Mouse (Mus musculus): Measurements from ENCODE around the gene Hectd1. TPM values are rescaled to one million over a fixed set of nuclear protein-coding genes. Genes with fewer than 3 reads are reported as not detected.

The Hectd1 gene
- polyA plus RNA-seq (2015; fragmentation: Nextera tagmentation; extraction: Ambion mirVana): 37.0 and 37.2 TPM in 2 replicates

DNA sequence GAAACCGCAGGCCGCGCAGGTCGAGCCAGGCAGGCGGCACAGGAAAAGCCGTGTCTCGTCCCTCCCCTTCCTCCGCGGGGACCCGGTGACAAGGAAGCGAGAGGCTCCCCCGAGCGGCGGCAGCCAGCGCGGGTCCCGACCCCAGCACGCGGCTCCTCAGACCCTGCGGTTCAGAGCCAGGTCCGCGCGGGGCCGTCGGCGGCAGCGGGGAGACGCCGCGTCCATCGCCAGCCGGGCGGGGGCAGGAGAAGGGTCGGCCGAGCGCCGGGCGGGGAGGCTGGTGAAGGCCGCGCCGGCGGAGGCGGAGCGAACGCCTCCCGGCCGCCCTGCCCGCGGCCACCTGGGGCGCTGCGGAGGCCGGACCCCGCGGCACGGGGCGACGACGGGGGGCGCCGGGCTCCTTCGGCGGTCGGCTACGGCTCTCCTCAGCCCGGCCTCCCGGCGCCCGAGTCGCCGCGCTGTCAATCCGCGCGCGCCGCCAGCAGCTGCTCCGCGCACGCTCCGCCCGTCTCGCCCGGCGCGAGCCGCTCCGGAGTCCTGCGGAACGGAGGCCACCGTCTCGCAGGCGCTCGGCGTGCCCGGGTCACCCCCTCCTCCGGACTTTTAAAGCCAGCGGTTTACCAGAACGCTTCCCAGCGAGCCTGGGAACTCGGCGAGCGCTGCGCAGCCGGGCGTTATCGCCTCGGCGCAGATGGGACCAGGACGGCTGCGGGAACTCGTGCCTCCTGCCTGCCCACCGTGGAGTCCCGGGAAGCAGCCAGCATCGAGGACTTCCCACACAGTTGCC is at the start of gene Hectd1:
Gene Hectd1, minus strand, starts transcription at position 247 of the 787 bp plus-strand sequence.
- Histone ChIP-seq H3K27me3 (0 out of 2 replicates have a peak, but pooled peaks cover 4% of the 10 kb centered on the region), H3K9ac (replicated peaks) (peak within 1 kb of the TSS; percentile 97), H3K4me3 (replicated peaks) (peak within 1 kb of the TSS; percentile 94), H3K9me3 (no peaks in the 10 kb centered on the region), H3K4me1 (replicated peaks) (peaks cover 25% of the 10 kb centered on the region), H3K36me3 (peaks cover 8% of the 10 kb centered on the region), H3K27ac (peak within 1 kb of the TSS; percentile 99), H3K4me2 (replicated peaks) (peak within 1 kb of the TSS; percentile 75)
- ATAC-seq: peak; percentile 95
- WGBS: 0% methylated on average over 85 of the region's 114 CpGs

DNA sequence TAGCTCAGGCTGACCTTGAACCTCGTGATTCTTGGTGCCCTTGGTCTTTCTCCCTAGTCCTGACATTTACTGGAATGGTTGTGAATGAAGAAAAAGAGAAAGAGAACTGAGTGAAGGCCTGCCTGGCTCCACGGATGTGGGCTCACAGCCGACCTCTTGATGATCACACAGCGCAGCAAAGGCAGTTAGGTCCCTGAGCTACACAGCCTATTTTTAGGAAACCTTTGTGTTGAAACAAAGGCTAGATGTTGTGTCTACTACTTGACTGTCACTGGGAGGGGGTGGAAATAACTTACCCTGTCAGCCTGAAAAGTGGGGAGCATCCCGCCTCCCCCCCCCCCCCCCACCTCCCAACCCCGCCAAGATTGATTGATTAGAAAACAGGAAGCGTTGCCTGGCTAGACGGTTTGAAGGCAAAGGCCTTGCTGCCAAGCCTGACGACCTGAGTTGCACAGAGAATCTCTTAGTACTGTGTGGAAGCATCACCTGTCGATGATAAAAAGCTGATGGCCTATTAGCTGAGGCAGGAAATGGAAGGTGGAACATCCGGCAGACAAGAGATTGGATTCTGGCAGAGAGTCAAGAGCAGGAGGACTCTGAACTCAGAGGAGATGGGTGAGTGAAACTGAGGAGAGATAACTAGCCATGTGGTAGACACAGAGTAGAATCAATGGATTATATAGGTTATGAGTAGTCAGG is 42.3 kb upstream of the Hectd1 start:
- Histone ChIP-seq H3K4me3 (replicated peaks) (no peak overlapping the region), H3K36me3 (0 out of 2 replicates have a peak, but pooled peaks cover 7% of the 10 kb centered on the region), H3K4me2 (replicated peaks) (no peak overlapping the region), H3K27ac (no peak overlapping the region), H3K27me3 (peaks cover 11% of the 10 kb centered on the region), H3K4me1 (replicated peaks) (peaks cover 3% of the 10 kb centered on the region; the same call in 1 of the 2 replicates), H3K9ac (replicated peaks) (no peak overlapping the region), H3K9me3 (no peaks in the 10 kb centered on the region)
- ATAC-seq: no peak
- 79% methylated on average over 11 of the region's 11 CpGs for WGBS

DNA sequence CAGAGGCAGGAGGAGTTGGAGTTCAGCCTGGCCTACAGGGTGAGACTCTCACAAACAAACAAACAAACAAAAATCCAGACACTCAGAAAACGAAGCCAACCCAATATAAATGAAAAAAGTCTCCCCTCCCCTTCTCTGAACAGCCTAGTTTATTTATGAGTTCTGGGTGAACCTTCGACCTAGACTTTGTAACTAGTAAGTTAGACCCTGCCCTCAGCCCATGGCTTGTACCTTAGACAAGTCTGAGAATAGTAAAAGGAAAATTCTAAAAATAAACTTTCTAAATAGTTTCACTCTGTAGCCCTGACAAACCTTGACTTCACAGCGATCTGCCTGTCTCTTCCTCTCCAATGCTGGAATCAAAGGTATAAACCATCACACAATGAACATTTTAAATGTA is 40.2 kb upstream of the Hectd1 start:
- no peak overlapping the region for H3K27ac ChIP-seq
- H3K9ac ChIP-seq (replicated peaks): no peak overlapping the region
- no peaks in the 10 kb centered on the region for H3K9me3 ChIP-seq
- no peak for ATAC-seq
- H3K27me3 ChIP-seq: peaks cover 11% of the 10 kb centered on the region
- no peak overlapping the region for H3K4me3 ChIP-seq (replicated peaks)
- H3K4me1 ChIP-seq (replicated peaks): peaks cover 23% of the 10 kb centered on the region
- 87% methylated on average over 3 of the region's 3 CpGs for WGBS
- H3K36me3 ChIP-seq: no peaks in the 10 kb centered on the region
- H3K4me2 ChIP-seq (replicated peaks): no peak overlapping the region

DNA sequence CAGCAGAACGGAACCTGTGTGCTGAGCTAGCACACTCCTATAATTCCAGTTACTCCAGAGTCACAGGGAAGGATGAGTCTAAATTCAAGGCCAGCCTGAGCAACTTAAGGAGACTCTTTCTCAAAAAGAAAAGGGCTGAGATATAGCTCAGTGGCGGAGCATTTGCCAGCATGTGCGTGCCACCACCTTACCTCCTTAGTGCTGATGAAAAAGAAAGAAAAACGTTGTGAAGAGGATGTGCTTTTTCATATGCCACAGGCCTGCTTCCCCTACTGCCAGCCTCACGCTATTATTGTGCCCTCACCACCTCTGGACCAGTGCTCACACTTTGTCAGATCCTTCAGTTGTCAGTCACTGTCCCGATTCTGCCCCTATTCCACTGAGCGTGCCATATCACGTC is 37.7 kb upstream of the Hectd1 start:
- Histone ChIP-seq H3K4me3 (replicated peaks) (no peak overlapping the region), H3K27me3 (peaks cover 11% of the 10 kb centered on the region), H3K9me3 (no peaks in the 10 kb centered on the region), H3K4me2 (replicated peaks) (no peak overlapping the region), H3K27ac (no peak overlapping the region), H3K9ac (replicated peaks) (no peak overlapping the region), H3K36me3 (no peaks in the 10 kb centered on the region), H3K4me1 (replicated peaks) (peaks cover 23% of the 10 kb centered on the region)
- no peak for ATAC-seq
- 78% methylated on average over 8 of the region's 8 CpGs for WGBS

DNA sequence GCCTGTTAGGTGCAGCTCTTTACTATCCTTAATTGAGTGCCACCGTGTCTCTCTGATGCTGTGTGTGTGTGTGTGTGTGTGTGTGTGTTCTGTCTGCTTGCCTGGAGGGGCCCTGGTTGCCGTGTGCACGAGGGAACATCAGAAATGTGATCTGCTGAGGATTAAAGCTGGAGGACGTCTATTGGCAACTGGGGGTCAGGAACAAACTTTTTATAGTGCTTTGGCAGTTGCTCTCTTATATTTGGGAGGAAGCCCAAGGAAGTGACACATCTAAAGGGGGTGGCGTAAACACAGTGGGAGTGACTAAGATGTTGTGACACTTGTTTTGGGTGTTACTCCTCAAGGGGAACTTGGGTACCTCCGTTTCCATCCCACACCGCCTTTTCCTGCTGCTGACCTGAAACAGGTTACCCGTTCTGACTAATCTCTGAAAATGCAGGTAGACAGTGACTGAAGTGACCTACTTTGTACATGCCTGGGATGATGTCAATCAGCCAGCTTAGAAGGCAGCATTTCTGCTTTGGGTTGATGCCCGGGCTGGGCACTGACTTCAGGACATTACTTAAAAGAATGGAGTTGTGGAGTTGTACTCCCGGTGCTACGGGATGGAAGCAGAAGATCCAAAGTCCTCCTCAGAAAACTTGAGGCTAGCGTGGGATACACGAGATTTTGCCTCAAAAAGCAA is 37.0 kb upstream of the Hectd1 start:
- Histone ChIP-seq H3K27ac (peak overlapping the region; percentile 68), H3K4me3 (replicated peaks) (no peak overlapping the region), H3K4me1 (replicated peaks) (peaks cover 23% of the 10 kb centered on the region), H3K9me3 (no peaks in the 10 kb centered on the region), H3K36me3 (no peaks in the 10 kb centered on the region), H3K4me2 (replicated peaks) (no peak overlapping the region), H3K27me3 (peaks cover 11% of the 10 kb centered on the region), H3K9ac (replicated peaks) (no peak overlapping the region)
- ATAC-seq: no peak
- 63% methylated on average over 13 of the region's 13 CpGs for WGBS

- no peaks in the 10 kb centered on the region for H3K9me3 ChIP-seq
- WGBS: 11% methylated on average over 4 of the region's 4 CpGs
- no peak overlapping the region for H3K4me3 ChIP-seq (replicated peaks)
- peak overlapping the region; percentile 68 for H3K27ac ChIP-seq
- H3K4me2 ChIP-seq (replicated peaks): no peak overlapping the region
- H3K27me3 ChIP-seq: peaks cover 11% of the 10 kb centered on the region
- H3K9ac ChIP-seq (replicated peaks): no peak overlapping the region
- peak; percentile 91 for ATAC-seq
- H3K4me1 ChIP-seq (replicated peaks): peaks cover 23% of the 10 kb centered on the region
- no peaks in the 10 kb centered on the region for H3K36me3 ChIP-seq
These were observed 36.4 kb upstream of the Hectd1 start for GRCm38 (mm10) chr12:51865790-51866179.

GRCm38 (mm10) chr12:51865061-51865789 is 35.9 kb upstream of the Hectd1 start:
- H3K27ac ChIP-seq: peak overlapping the region; percentile 68
- H3K9ac ChIP-seq (replicated peaks): no peak overlapping the region
- peaks cover 11% of the 10 kb centered on the region for H3K27me3 ChIP-seq
- no peak overlapping the region for H3K4me2 ChIP-seq (replicated peaks)
- H3K9me3 ChIP-seq: no peaks in the 10 kb centered on the region
- WGBS: 50% methylated on average over 9 of the region's 9 CpGs
- no peak for ATAC-seq
- no peaks in the 10 kb centered on the region for H3K36me3 ChIP-seq
- peaks cover 23% of the 10 kb centered on the region for H3K4me1 ChIP-seq (replicated peaks)
- no peak overlapping the region for H3K4me3 ChIP-seq (replicated peaks)

DNA sequence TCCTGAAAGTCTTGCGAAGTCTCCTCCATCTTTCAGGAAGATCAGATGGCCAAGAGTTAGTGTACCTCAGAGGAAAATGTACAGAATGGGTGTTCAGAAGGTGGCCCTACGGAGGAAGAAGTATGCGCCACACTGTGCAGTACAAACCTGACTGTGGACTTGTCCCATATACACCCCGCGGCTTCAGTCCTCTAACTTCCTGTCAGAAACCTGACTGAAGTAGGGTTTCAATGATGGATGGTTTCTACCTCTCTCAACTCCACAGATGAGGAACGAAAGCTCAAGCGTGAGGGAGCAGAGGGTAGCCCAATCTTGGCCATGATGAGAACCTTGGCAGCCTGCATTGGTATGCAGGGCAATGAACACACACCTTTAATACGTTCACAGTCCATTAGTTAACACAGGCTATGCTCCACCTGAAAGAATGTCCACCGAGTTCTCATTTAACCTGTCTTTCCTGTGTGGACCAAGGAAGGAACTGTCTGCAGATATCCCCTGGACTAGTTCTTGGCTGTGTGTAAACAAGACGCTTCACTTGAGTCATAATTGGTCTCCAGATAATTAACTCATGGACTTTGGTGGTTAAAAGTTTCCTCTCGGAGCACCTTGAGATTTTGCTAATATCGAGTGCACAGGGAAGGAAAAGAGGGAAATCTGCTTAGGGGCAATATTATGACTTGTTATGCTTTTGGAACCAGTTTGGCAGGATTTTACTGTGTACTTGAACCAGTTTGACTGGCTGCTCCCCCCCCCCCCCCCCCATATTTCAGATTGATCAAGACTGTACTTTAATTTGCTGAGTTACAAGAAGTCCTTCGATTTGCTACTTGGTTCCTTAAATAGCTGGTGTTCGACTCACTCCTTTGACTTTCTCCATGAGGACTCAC is 34.0 kb upstream of the Hectd1 start:
- Histone ChIP-seq H3K27ac (no peak overlapping the region), H3K9me3 (no peaks in the 10 kb centered on the region), H3K9ac (replicated peaks) (no peak overlapping the region), H3K4me1 (replicated peaks) (peaks cover 23% of the 10 kb centered on the region), H3K4me2 (replicated peaks) (no peak overlapping the region), H3K4me3 (replicated peaks) (no peak overlapping the region), H3K36me3 (no peaks in the 10 kb centered on the region), H3K27me3 (peaks cover 11% of the 10 kb centered on the region)
- ATAC-seq: no peak
- 95% methylated on average over 14 of the region's 14 CpGs for WGBS

GRCm38 (mm10) chr12:51858134-51859028 is 29.0 kb upstream of the Hectd1 start:
- H3K4me2 ChIP-seq (replicated peaks): no peak overlapping the region
- ATAC-seq: no peak
- H3K4me3 ChIP-seq (replicated peaks): no peak overlapping the region
- H3K27ac ChIP-seq: no peak overlapping the region
- no peaks in the 10 kb centered on the region for H3K9me3 ChIP-seq
- H3K9ac ChIP-seq (replicated peaks): no peak overlapping the region
- WGBS: 75% methylated on average over 13 of the region's 13 CpGs
- no peaks in the 10 kb centered on the region for H3K4me1 ChIP-seq (replicated peaks)
- H3K36me3 ChIP-seq: no peaks in the 10 kb centered on the region
- no peaks in the 10 kb centered on the region for H3K27me3 ChIP-seq

GRCm38 (mm10) chr12:51856768-51857295 is 27.5 kb upstream of the Hectd1 start:
- H3K27ac ChIP-seq: no peak overlapping the region
- 96% methylated on average over 8 of the region's 8 CpGs for WGBS

More at GRCm38 (mm10) chr12:51856768-51857295, 27.5 kb upstream of the Hectd1 start:
- Histone ChIP-seq H3K36me3 (no peaks in the 10 kb centered on the region), H3K4me2 (replicated peaks) (no peak overlapping the region), H3K27me3 (no peaks in the 10 kb centered on the region), H3K4me1 (replicated peaks) (no peaks in the 10 kb centered on the region), H3K9ac (replicated peaks) (no peak overlapping the region), H3K4me3 (replicated peaks) (no peak overlapping the region), H3K9me3 (no peaks in the 10 kb centered on the region)
- no peak for ATAC-seq
